Mouse (Mus musculus) stomach, postnatal 0 days (tissue): Measurements from ENCODE around the gene Poc1a.

Experiments used
- CTCF ChIP-seq: IDR thresholded peaks from 2 replicates; pipeline ENCODE4 v1.5.1; 2016; ENCODE audit warnings: antibody characterized with exemption, low read depth, mild to moderate bottlenecking, moderate library complexity
- EP300 ChIP-seq: optimal IDR thresholded peaks from 2 replicates; pipeline ENCODE3; 2016; ENCODE audit warnings: antibody characterized with exemption

GRCm38 (mm10) chr9:106308555-106308954, 27.7 kb downstream of the Poc1a start:
- no peak for TF ChIP-seq CTCF
- TF ChIP-seq EP300 = no peak
